Mouse (Mus musculus): ENCODE measurements around the gene Adamts6. TPM values are rescaled to one million over a fixed set of nuclear protein-coding genes. Genes with fewer than 3 reads are reported as not detected.

Gene Adamts6
- polyA plus RNA-seq, 1 experiment from 2014 or later = 0.37 TPM

- TF ChIP-seq CTCF (IDR thresholded peaks at IDR 0.05; ENCODE audit: low read depth) = no peak
Measured at GRCm38 (mm10) chr13:104529238-104529637, 241.6 kb downstream of the Adamts6 start.

GRCm38 (mm10) chr13:104531841-104532240 is 244.2 kb downstream of the Adamts6 start:
- H3K4me3 ChIP-seq (ENCODE audit: low read depth, low read length) = no peak overlapping the region
- no peak for ATAC-seq

More at GRCm38 (mm10) chr13:104529238-104529637, 241.6 kb downstream of the Adamts6 start:
- Histone ChIP-seq H3K36me3 (ENCODE audit: control insufficient read depth, insufficient read depth) (no peaks in the 10 kb centered on the region), H3K27me3 (replicated peaks; ENCODE audit: control insufficient read depth, insufficient read depth, low read length) (no peaks in the 10 kb centered on the region), H3K27ac (ENCODE audit: low read depth, low read length) (no peak overlapping the region), H3K4me1 (replicated peaks; ENCODE audit: control insufficient read depth, insufficient read depth, low read length) (no peaks in the 10 kb centered on the region), H3K4me3 (ENCODE audit: low read depth, low read length) (no peak overlapping the region), H3K9me3 (ENCODE audit: control insufficient read depth) (no peaks in the 10 kb centered on the region), H3K4me2 (replicated peaks; ENCODE audit: low read depth) (no peak overlapping the region), H3K9ac (ENCODE audit: low read depth, low read length) (no peak overlapping the region)
- ATAC-seq = no peak

DNA sequence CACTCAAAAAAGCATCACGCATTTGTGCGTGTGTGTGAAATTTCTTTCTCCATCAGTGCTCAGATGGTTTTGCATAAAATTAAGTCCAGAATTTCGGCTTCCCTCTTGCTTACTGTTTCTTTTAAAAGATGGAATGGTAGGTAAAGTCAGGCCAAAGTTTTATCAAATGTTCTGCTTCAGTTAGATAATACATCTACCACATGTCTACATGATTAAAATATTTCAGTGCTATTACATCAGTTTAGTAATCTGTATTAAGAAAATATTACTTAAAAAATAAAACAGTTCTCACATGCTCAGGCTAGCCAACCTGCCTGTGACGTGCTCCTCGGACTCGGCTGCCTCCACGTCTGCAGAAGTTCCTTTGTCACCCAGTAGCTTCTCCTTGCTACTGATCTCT is 245.1 kb downstream of the Adamts6 start:
- Histone ChIP-seq H3K4me3 (ENCODE audit: low read depth, low read length) (no peak overlapping the region), H3K36me3 (ENCODE audit: control insufficient read depth, insufficient read depth) (no peaks in the 10 kb centered on the region), H3K4me2 (replicated peaks; ENCODE audit: low read depth) (no peak overlapping the region), H3K9ac (ENCODE audit: low read depth, low read length) (no peak overlapping the region), H3K27me3 (replicated peaks; ENCODE audit: control insufficient read depth, insufficient read depth, low read length) (no peaks in the 10 kb centered on the region), H3K4me1 (replicated peaks; ENCODE audit: control insufficient read depth, insufficient read depth, low read length) (no peaks in the 10 kb centered on the region), H3K27ac (ENCODE audit: low read depth, low read length) (no peak overlapping the region), H3K9me3 (ENCODE audit: control insufficient read depth) (no peaks in the 10 kb centered on the region)
- WGBS = 94% methylated on average over 7 of the region's 7 CpGs
- no peak for ATAC-seq
- no peak for TF ChIP-seq CTCF (IDR thresholded peaks at IDR 0.05; ENCODE audit: low read depth)

More at GRCm38 (mm10) chr13:104531841-104532240, 244.2 kb downstream of the Adamts6 start:
- Histone ChIP-seq H3K27me3 (replicated peaks; ENCODE audit: control insufficient read depth, insufficient read depth, low read length) (no peaks in the 10 kb centered on the region), H3K9me3 (ENCODE audit: control insufficient read depth) (no peaks in the 10 kb centered on the region), H3K4me1 (replicated peaks; ENCODE audit: control insufficient read depth, insufficient read depth, low read length) (no peaks in the 10 kb centered on the region), H3K9ac (ENCODE audit: low read depth, low read length) (no peak overlapping the region), H3K4me2 (replicated peaks; ENCODE audit: low read depth) (no peak overlapping the region), H3K36me3 (ENCODE audit: control insufficient read depth, insufficient read depth) (no peaks in the 10 kb centered on the region), H3K27ac (ENCODE audit: low read depth, low read length) (no peak overlapping the region)
- WGBS = 89% methylated on average over 8 of the region's 8 CpGs
- TF ChIP-seq CTCF (IDR thresholded peaks at IDR 0.05; ENCODE audit: low read depth) = no peak

DNA sequence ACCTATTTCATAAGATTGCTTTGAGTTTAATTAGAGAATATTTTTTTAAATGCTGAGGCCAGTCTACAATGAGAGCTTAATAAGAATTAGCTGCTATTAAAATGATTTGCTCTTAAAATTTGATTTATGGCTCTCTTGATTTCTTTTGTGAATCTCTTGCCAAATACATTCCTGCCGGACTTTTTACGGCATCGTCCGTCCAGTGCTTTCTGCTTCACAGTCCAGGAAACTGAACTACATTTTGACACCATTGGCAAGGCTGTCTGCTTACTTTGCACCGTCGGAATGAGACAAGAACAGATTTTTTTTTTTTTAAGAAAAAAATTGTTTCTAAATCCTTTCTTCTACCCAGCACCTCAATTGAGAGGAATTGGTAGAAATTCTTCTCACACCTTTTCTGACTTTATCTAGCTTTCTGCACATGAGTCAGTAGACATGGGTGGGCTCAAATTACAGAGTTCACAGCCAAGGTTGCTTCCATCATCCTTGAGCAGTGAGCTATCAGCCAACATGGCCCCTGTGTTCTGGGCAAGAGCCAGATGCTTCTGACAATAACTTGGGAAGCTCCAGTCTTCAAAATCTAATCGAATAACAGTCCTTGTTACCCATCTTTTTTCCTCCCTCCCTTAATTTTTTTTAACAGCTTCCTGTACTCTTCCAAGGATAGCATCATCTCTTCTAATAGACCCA is 246.3 kb downstream of the Adamts6 start:
- Histone ChIP-seq H3K9me3 (ENCODE audit: control insufficient read depth) (no peaks in the 10 kb centered on the region), H3K36me3 (ENCODE audit: control insufficient read depth, insufficient read depth) (no peaks in the 10 kb centered on the region), H3K4me2 (replicated peaks; ENCODE audit: low read depth) (no peak overlapping the region), H3K4me3 (ENCODE audit: low read depth, low read length) (no peak overlapping the region), H3K27me3 (replicated peaks; ENCODE audit: control insufficient read depth, insufficient read depth, low read length) (no peaks in the 10 kb centered on the region), H3K9ac (ENCODE audit: low read depth, low read length) (no peak overlapping the region), H3K4me1 (replicated peaks; ENCODE audit: control insufficient read depth, insufficient read depth, low read length) (no peaks in the 10 kb centered on the region), H3K27ac (ENCODE audit: low read depth, low read length) (no peak overlapping the region)
- no peak for ATAC-seq
- no peak for TF ChIP-seq CTCF (IDR thresholded peaks at IDR 0.05; ENCODE audit: low read depth)
- 48% methylated on average over 7 of the region's 7 CpGs for WGBS

DNA sequence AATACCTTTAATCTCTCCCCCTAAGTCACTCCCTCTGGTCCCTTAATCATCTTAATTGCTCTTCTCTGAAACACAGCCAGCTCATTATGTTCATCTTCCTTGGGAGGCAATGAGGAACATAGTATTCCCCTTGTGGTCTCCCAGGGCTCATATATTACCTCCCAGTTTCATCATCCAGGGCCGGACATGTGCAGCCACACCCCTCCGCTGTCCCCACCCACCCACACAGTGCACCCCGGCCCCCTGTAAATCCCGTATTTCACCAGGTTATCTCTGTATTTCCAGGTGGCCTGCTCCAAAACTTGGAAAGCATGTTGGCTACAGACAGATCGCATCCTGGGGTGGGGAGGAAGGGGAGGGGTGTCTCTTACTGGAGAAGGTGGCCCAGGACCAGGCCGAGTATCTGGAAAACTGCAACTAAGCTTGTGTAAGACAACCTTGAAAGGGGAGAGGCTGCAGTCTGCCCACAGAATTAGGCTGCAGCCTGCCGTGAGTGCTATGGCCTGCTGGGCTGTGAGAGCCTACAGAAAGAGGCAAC is 253.3 kb downstream of the Adamts6 start:
- Histone ChIP-seq H3K27me3 (replicated peaks; ENCODE audit: control insufficient read depth, insufficient read depth, low read length) (no peaks in the 10 kb centered on the region), H3K4me2 (replicated peaks; ENCODE audit: low read depth) (no peak overlapping the region), H3K9me3 (ENCODE audit: control insufficient read depth) (no peaks in the 10 kb centered on the region), H3K36me3 (ENCODE audit: control insufficient read depth, insufficient read depth) (no peaks in the 10 kb centered on the region), H3K4me3 (ENCODE audit: low read depth, low read length) (no peak overlapping the region), H3K27ac (ENCODE audit: low read depth, low read length) (no peak overlapping the region), H3K9ac (ENCODE audit: low read depth, low read length) (no peak overlapping the region), H3K4me1 (replicated peaks; ENCODE audit: control insufficient read depth, insufficient read depth, low read length) (no peaks in the 10 kb centered on the region)
- no peak for ATAC-seq
- WGBS = 31% methylated on average over 7 of the region's 7 CpGs
- TF ChIP-seq CTCF (IDR thresholded peaks at IDR 0.05; ENCODE audit: low read depth) = no peak

- H3K9ac ChIP-seq (ENCODE audit: low read depth, low read length) = no peak overlapping the region
- peak overlapping the region; percentile 10; the same call in 1 of the 2 replicates for H3K27ac ChIP-seq (ENCODE audit: low read depth, low read length)
- H3K9me3 ChIP-seq (ENCODE audit: control insufficient read depth) = no peaks in the 10 kb centered on the region
- H3K4me2 ChIP-seq (replicated peaks; ENCODE audit: low read depth) = no peak overlapping the region
- no peaks in the 10 kb centered on the region for H3K36me3 ChIP-seq (ENCODE audit: control insufficient read depth, insufficient read depth)
- no peaks in the 10 kb centered on the region for H3K4me1 ChIP-seq (replicated peaks; ENCODE audit: control insufficient read depth, insufficient read depth, low read length)
- 70% methylated on average over 10 of the region's 10 CpGs for WGBS
- no peak for TF ChIP-seq CTCF (IDR thresholded peaks at IDR 0.05; ENCODE audit: low read depth)
- no peak overlapping the region for H3K4me3 ChIP-seq (ENCODE audit: low read depth, low read length)
- H3K27me3 ChIP-seq (replicated peaks; ENCODE audit: control insufficient read depth, insufficient read depth, low read length) = no peaks in the 10 kb centered on the region
- no peak for ATAC-seq
Measured at GRCm38 (mm10) chr13:104542123-104542758, 254.6 kb downstream of the Adamts6 start.

All from intestine, postnatal 0 days (tissue).